Mouse (Mus musculus) forebrain, embryonic 16.5 days (tissue): ENCODE results near the gene Spcs2. TPM values are rescaled to one million over a fixed set of nuclear protein-coding genes. Genes with fewer than 3 reads are reported as not detected.

Experiments used
- ATAC-seq: fragments of 200-750 bp; cut with Nextera tagmentation; 2 replicates; pipeline ENCODE4 v1.8.0; 2017; ENCODE audit warnings: mild to moderate bottlenecking, moderate library complexity
- H3K27ac ChIP-seq: fragments of 300-500 bp; sonication (generic); 2 replicates; pipeline ENCODE4 v1.5.1; 2014; ENCODE audit warnings: low read length, control low read depth
- H3K27me3 ChIP-seq: fragments of 300-500 bp; sonication (generic); replicated peaks from 2 replicates; pipeline ENCODE4 v1.6.1; 2014; ENCODE audit warnings: low read length; ENCODE audit not compliant: control insufficient read depth, insufficient read depth
- H3K36me3 ChIP-seq: fragments of 300-500 bp; sonication (generic); 2 replicates; pipeline ENCODE4 v1.6.1; 2014; ENCODE audit not compliant: control insufficient read depth, insufficient read depth
- H3K4me1 ChIP-seq: fragments of 300-500 bp; sonication (generic); replicated peaks from 2 replicates; pipeline ENCODE4 v1.6.1; 2014; ENCODE audit warnings: low read length; ENCODE audit not compliant: control insufficient read depth, insufficient read depth
- H3K4me2 ChIP-seq: fragments of 300-500 bp; sonication (generic); 2 replicates; pipeline ENCODE4 v1.6.1; 2014; ENCODE audit warnings: mild to moderate bottlenecking, low read length, control low read depth
- H3K4me3 ChIP-seq: fragments of 300-500 bp; sonication (generic); replicated peaks from 2 replicates; pipeline ENCODE4 v1.5.1; 2014; ENCODE audit warnings: mild to moderate bottlenecking, low read length, control low read depth
- H3K9ac ChIP-seq: fragments of 300-500 bp; sonication (generic); replicated peaks from 2 replicates; pipeline ENCODE4 v1.6.1; 2014; ENCODE audit warnings: low read depth, low read length, control low read depth
- H3K9me3 ChIP-seq: fragments of 300-500 bp; sonication (generic); 2 replicates; pipeline ENCODE4 v1.6.1; 2016; ENCODE audit warnings: low read length; ENCODE audit not compliant: control insufficient read depth
- WGBS: fragments of 180-500 bp; shearing (Covaris S2); extraction: QIAGEN DNeasy Blood & Tissue Kit; methylation state at CpG from one replicate; pipeline ENCODE4 v1.1.7; 2014; 5-methylcytosine and 5-hydroxymethylcytosine counted together
- polyA plus RNA-seq: library from polyadenylated mRNA; unstranded; fragments of >200 nt; fragmentation: Nextera tagmentation; extraction: Ambion mirVana; gene quantifications from 2 replicates; pipeline ENCODE4 v1.2.1, GENCODE M21; 2015

The Spcs2 gene
- polyA plus RNA-seq, 1 experiment from 2014 or later: 278 TPM

DNA sequence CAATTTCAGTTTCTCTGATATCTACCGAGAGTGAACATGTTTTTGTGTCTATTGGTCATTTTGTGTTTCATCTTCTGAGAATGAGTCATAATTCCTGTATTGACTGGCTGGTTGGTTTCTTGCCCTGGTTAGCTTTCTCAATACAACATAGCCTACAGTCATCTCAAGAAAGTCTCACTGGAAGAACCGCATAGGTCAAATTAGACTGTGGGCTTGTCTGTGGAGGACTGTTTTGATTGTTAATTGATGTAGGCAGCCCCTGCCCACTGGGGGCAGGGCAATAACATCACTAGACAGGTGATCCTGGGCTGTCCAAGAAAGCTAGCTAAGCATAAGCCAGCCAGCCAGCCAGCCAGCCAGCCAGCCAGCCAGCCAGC is 29.4 kb downstream of the Spcs2 start:
- Histone ChIP-seq H3K4me1 (no peaks in the 10 kb centered on the region), H3K9me3 (no peaks in the 10 kb centered on the region), H3K27me3 (no peaks in the 10 kb centered on the region), H3K4me3 (no peak overlapping the region), H3K9ac (no peak overlapping the region), H3K4me2 (no peak overlapping the region), H3K36me3 (peaks cover 5% of the 10 kb centered on the region; the same call in 1 of the 2 replicates), H3K27ac (no peak overlapping the region)
- ATAC-seq: no peak
- WGBS: 92% methylated on average over 2 of the region's 2 CpGs

DNA sequence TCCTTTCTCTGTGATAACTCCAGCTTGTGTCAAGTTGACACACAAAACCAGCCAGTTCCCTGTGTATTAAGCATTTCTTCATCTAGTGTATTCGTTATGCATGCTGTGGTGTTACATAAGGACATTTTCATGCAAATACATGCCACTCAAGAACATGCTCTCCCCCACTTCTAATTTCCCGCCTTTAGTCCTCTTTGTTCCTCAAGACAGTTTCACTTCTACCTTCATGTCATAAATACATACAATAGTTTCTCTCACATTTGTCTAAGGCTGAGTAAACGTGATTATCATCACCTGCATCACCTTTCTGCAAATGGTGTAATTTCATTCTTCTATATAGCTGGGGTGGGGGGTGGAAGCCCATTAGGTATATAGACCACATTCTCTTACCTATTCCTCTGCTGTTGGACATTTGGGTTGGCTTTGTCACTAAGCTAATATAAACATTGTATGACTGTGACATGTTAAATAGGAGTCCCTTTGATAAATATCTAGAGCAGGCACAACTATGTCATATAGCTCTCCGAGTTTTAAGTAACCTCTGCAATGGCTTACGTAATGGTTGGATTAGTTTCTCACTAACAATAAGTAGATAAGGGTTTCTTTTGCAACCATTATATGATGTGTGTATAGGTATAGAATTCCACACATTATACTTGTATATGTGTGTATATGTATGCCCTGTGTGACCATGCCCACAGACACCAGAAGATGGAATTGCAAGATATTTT is 30.0 kb downstream of the Spcs2 start:
- Histone ChIP-seq H3K4me3 (no peak overlapping the region), H3K27me3 (no peaks in the 10 kb centered on the region), H3K27ac (no peak overlapping the region), H3K9me3 (no peaks in the 10 kb centered on the region), H3K4me2 (no peak overlapping the region), H3K4me1 (peaks cover 2% of the 10 kb centered on the region), H3K36me3 (peaks cover under 1% of the 10 kb centered on the region; the same call in 1 of the 2 replicates), H3K9ac (no peak overlapping the region)
- WGBS: 83% methylated on average over 5 of the region's 5 CpGs
- ATAC-seq: no peak

DNA sequence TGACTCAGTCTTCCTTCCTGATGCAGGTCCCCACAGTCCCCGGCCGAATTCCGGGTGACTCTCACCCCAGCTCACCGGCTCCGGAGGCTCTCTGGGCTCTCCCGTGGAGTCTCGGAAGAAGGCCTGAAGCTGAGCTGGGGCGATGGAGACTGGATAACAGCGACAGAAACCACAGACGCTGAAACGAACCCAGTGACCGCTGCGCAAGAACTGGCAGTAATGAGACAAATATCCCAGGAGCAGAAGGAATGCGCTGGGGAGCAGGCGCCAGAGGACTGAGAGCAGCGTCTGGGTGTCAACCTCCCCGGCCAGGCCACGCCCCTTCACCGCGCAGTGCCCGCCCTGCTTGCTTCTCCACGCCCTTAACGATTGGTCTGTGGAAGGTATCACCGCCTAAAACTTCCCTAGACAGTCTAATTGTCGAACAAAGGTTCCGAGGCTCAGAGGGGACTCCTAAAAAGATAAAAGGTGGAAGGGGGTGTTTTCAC is 35.1 kb downstream of the Spcs2 start, which contains the start of gene Neu3:
Gene Neu3 (minus strand): TSS at position 335 of the 488 bp plus-strand sequence.
- 1% methylated on average over 26 of the region's 26 CpGs for WGBS

DNA sequence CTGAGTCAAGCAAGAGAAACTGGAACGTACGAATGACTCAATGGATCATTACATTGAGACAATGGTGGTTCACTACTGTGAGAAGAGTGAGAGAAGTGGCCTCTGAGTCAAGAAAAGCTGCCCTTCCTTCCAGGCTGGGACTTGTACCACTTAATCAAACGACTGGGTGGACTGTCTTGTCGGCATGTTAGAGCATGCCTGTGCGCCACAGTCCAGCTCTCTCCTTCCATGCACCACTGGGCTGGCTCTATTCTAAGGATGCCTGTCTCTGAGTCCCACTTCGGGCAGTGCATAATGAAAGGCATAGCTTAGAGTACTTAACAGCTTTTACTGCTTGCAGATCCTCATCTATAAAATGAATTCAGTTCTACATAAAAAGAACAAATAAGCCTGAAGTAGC is 37.2 kb downstream of the Spcs2 start:
- no peak overlapping the region for H3K9ac ChIP-seq
- no peaks in the 10 kb centered on the region for H3K36me3 ChIP-seq
- H3K4me1 ChIP-seq: peaks cover 7% of the 10 kb centered on the region
- ATAC-seq: no peak
- no peak overlapping the region for H3K4me2 ChIP-seq
- 66% methylated on average over 6 of the region's 6 CpGs for WGBS
- no peak overlapping the region for H3K4me3 ChIP-seq
- no peaks in the 10 kb centered on the region for H3K9me3 ChIP-seq
- H3K27ac ChIP-seq: no peak overlapping the region
- no peaks in the 10 kb centered on the region for H3K27me3 ChIP-seq

More for the DNA sequence above, 35.1 kb downstream of the Spcs2 start, which contains the start of gene Neu3:
- Histone ChIP-seq H3K9me3 (no peaks in the 10 kb centered on the region), H3K27ac (peak within 1 kb of the TSS; percentile 30; the same call in 1 of the 2 replicates), H3K4me3 (peak within 1 kb of the TSS; percentile 45), H3K36me3 (no peaks in the 10 kb centered on the region), H3K9ac (peak within 1 kb of the TSS; percentile 57), H3K27me3 (no peaks in the 10 kb centered on the region), H3K4me2 (peak within 1 kb of the TSS; percentile 62), H3K4me1 (peaks cover 7% of the 10 kb centered on the region)
- ATAC-seq: peak; percentile 98

DNA sequence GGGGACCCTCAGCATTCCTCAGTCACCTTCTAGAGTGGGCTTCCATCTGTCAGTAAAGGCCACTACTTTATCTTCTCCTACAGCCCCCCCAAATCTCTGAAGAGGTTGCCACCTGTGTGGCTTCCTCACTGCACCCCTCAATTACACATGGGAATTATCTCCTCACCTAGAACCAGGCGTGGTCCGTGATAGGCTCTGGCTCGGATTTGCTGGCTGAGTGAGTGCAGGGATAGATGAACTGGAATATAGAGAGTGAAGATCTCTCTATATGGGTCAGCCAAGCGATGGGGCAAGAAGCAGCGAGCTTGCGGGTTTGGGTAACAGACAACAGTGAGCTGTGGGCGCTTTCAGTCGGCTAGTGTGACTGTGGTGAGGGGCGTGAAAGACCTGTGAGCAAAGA is 37.8 kb downstream of the Spcs2 start:
- Histone ChIP-seq H3K27ac (no peak overlapping the region), H3K9me3 (no peaks in the 10 kb centered on the region), H3K27me3 (no peaks in the 10 kb centered on the region), H3K4me2 (no peak overlapping the region), H3K4me1 (peaks cover 7% of the 10 kb centered on the region), H3K36me3 (no peaks in the 10 kb centered on the region), H3K9ac (no peak overlapping the region), H3K4me3 (no peak overlapping the region)
- 85% methylated on average over 9 of the region's 9 CpGs for WGBS
- no peak for ATAC-seq

DNA sequence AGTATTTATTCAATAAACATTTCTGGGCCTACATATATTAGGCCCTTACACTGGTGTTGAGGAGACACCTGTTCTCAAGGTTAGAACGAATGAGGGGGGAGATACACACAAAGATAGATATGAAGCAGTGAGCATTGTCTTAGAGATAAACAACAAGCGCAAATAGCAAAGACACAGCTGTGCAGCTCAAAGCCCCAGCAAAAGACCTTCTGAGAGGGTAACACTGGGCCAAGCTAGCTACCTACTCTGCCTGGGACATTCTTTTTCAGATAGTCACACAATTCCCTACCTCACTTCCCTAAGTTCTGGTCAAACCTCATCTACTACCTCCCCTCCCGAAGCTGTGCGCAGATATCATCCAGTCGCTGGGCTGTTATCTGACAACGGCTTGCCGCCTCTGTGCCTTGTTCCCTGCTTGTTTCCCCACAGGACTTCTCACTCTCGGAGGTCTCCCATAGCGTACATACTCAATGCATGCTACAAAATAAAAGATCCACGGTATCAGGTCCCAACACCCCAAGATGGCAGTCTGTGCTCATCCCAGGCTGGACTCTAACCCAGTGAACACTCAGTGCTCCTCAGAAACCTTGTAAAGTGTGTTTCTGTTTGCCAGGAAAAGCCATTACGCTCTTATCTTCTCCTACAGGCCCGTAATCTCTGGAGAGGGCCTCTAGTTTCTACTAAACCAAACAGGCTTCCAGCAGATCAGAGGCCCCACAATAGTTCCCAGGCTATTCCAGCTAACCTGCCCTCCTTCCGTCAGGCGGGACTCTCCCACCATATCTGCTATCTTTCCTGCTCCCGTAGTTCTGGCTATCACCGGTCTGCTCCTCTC is 38.4 kb downstream of the Spcs2 start:
- Histone ChIP-seq H3K27ac (no peak overlapping the region), H3K4me3 (no peak overlapping the region), H3K36me3 (no peaks in the 10 kb centered on the region), H3K4me1 (peaks cover 7% of the 10 kb centered on the region), H3K9me3 (no peaks in the 10 kb centered on the region), H3K27me3 (no peaks in the 10 kb centered on the region), H3K9ac (no peak overlapping the region), H3K4me2 (no peak overlapping the region)
- 88% methylated on average over 16 of the region's 16 CpGs for WGBS
- ATAC-seq: no peak

DNA sequence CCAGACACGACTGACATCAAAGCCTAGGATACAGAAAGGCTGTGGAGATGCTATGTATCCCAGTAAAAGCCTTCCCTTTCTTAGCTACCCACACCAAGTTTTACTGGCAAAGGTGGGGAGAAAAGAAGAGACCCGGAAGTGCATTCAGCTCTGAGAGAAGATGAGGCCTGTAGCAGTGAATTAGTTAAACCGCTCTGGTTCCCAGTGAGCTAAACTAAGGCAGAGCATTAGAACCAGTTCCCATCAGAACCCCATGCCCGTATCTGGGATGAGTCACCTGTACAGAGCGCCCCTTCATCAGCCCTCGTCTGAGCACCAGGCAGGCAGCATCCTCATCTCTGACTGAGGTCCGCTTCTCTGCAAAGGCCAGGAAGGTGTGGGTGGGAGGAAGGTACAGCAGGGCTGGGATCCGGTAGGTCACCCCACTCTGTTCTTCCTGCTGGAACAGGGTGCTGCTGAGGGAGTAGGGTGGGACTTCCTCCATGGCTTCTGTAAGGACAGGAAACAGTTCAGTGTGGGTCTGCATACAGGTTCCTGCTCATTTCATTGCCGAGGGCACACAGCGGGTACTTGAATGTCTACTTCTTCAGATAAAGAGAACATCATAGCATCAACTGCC is 40.1 kb downstream of the Spcs2 start:
- H3K36me3 ChIP-seq: no peaks in the 10 kb centered on the region
- WGBS: 86% methylated on average over 10 of the region's 10 CpGs
- ATAC-seq: no peak

DNA sequence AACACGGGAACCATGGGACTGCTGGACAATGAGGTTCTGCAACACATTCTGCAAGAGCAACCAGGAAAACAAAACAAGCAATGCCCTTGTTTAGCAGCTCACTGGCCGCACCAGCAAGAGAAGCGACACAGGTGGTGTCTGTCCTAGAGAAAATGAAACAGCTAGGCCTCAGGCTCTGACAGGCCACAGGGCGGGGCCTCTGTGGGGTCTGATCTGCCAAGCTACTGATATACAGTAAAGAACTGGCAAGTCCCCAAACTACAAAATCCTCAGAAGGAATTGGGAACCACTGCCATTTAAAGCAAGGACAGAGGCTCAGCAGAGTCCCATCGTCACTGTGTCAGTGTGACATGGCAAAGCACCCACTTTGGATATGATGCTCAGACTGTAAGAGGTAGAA is 40.8 kb downstream of the Spcs2 start:
- Histone ChIP-seq H3K4me2 (no peak overlapping the region), H3K4me1 (no peaks in the 10 kb centered on the region), H3K9ac (no peak overlapping the region), H3K27me3 (no peaks in the 10 kb centered on the region), H3K4me3 (no peak overlapping the region), H3K27ac (no peak overlapping the region), H3K9me3 (no peaks in the 10 kb centered on the region), H3K36me3 (no peaks in the 10 kb centered on the region)
- WGBS: 83% methylated on average over 5 of the region's 5 CpGs
- no peak for ATAC-seq

More for the DNA sequence above, 40.1 kb downstream of the Spcs2 start:
- H3K4me3 ChIP-seq: no peak overlapping the region
- H3K27me3 ChIP-seq: no peaks in the 10 kb centered on the region
- peaks cover 4% of the 10 kb centered on the region; the same call in 1 of the 2 replicates for H3K4me1 ChIP-seq
- no peak overlapping the region for H3K27ac ChIP-seq
- H3K9ac ChIP-seq: no peak overlapping the region
- H3K9me3 ChIP-seq: no peaks in the 10 kb centered on the region
- no peak overlapping the region for H3K4me2 ChIP-seq

DNA sequence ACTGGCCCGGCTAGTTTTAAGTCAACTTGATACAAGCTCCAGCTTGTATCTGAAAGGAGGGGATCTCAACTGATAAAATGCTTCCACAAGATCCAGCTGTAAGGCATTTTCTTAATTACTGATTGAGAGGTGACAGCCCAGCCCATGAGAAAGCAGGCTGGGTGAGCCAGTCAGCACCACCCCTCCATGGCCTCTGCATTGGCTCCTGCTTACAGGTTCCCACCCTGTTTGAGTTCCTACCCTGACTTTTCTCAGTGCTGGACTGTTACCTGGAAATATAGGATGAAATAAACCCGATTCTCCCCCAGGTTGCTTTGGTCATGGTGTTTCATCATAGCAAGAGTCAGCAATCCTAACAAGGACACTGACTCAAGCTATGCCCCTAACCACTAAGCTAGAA is 41.3 kb downstream of the Spcs2 start:
- H3K27me3 ChIP-seq: no peaks in the 10 kb centered on the region
- no peak overlapping the region for H3K4me2 ChIP-seq
- no peak overlapping the region for H3K27ac ChIP-seq
- no peak for ATAC-seq
- 90% methylated on average over 2 of the region's 2 CpGs for WGBS
- H3K9ac ChIP-seq: no peak overlapping the region
- H3K4me1 ChIP-seq: no peaks in the 10 kb centered on the region
- no peak overlapping the region for H3K4me3 ChIP-seq
- no peaks in the 10 kb centered on the region for H3K36me3 ChIP-seq
- H3K9me3 ChIP-seq: no peaks in the 10 kb centered on the region
